Comparison of ENCODE assay signal across 21 mouse cellular contexts in genomic region chr17:28277721-28278120, GRCm38 (mm10). TPM values are rescaled to one million over a fixed set of nuclear protein-coding genes. Genes with fewer than 3 reads are reported as not detected.
DNase-seq lines count a peak whose midpoint lies in the region; ATAC-seq and TF ChIP-seq lines count a peak whose summit lies in the region.
"Had no signal": no experiment of that assay in that cellular context is flagged by ENCODE, and none has a peak within 500 bp of the region (broad histone marks: within the 10 kb centered on the region; RNA-seq: fewer than 3 reads in every experiment).

No protein-coding gene starts in this region.

- H3K4me1 ChIP-seq in midbrain, embryonic 10.5 days = peaks cover 39% of the 10 kb centered on the region
- peaks cover 27% of the 10 kb centered on the region for H3K4me1 ChIP-seq in midbrain, embryonic 13.5 days (replicated peaks)

- no peak for TF ChIP-seq CTCF in layer of hippocampus, adult 2 months (conservative IDR thresholded peaks at IDR 0.05)

- DNase-seq in cerebellum, postnatal 10 days = peak; percentile 72 to 79
- no peak for DNase-seq in cerebellum, adult 11-12 months
- peak; percentile 48 for DNase-seq in left cerebral cortex, postnatal 4 days
- DNase-seq in left cerebral cortex, postnatal 10 days (ENCODE audit: extremely low spot score in 1 of 2, low spot score in 2 of 2) = no peak
- no peak for DNase-seq in midbrain, embryonic 10.5 days (ENCODE audit: low spot score)
- no peak for DNase-seq in layer of hippocampus, adult 2 months (ENCODE audit: low spot score in 2 of 2)
- DNase-seq: adrenal gland, postnatal 10 days; gastrocnemius, postnatal 25 days; kidney, adult 9 months; kidney, postnatal 25 days had no signal

- no peaks in the 10 kb centered on the region for H3K36me3 ChIP-seq in midbrain, embryonic 10.5 days
- no peaks in the 10 kb centered on the region for H3K36me3 ChIP-seq in midbrain, embryonic 13.5 days
- H3K36me3 ChIP-seq: embryonic facial prominence, embryonic 12.5 days; hindbrain, embryonic 10.5 days; limb, embryonic 12.5 days; stomach, embryonic 15.5 days had no signal

- H3K9me3 ChIP-seq in midbrain, embryonic 10.5 days (replicated peaks) = no peaks in the 10 kb centered on the region
- no peaks in the 10 kb centered on the region for H3K9me3 ChIP-seq in midbrain, embryonic 13.5 days
- H3K9me3 ChIP-seq: embryonic facial prominence, embryonic 12.5 days; hindbrain, embryonic 10.5 days; limb, embryonic 12.5 days; stomach, embryonic 15.5 days had no signal

- ATAC-seq in midbrain, embryonic 13.5 days = no peak
- ATAC-seq: activated CD4-positive, CD25-positive, alpha-beta regulatory T cell, adult 4 months; CD4-positive, CD25-positive, alpha-beta regulatory T cell, adult 4 months; forebrain, embryonic 16.5 days; Patski had no signal

- H3K27ac ChIP-seq in midbrain, embryonic 10.5 days (replicated peaks) = peak overlapping the region; percentile 42; the same call in 1 of the 2 replicates
- H3K27ac ChIP-seq in midbrain, embryonic 13.5 days = no peak overlapping the region
- no peak overlapping the region for H3K27ac ChIP-seq in layer of hippocampus, adult 2 months
- H3K27ac ChIP-seq: embryonic facial prominence, embryonic 12.5 days; hindbrain, embryonic 10.5 days; left cerebral cortex, adult 2 months; limb, embryonic 12.5 days; stomach, embryonic 15.5 days had no signal

- no peak overlapping the region for H3K4me2 ChIP-seq in midbrain, embryonic 13.5 days (replicated peaks)
- H3K4me2 ChIP-seq: embryonic facial prominence, embryonic 12.5 days; limb, embryonic 12.5 days; stomach, embryonic 15.5 days had no signal

- WGBS in midbrain, embryonic 10.5 days = 76% methylated on average over 10 of the region's 10 CpGs
- WGBS in midbrain, embryonic 13.5 days = 77% methylated on average over 10 of the region's 10 CpGs

- H3K27me3 ChIP-seq in midbrain, embryonic 10.5 days (ENCODE audit: low read depth, poor library complexity, severe bottlenecking) = no peaks in the 10 kb centered on the region
- no peaks in the 10 kb centered on the region for H3K27me3 ChIP-seq in midbrain, embryonic 13.5 days
- H3K27me3 ChIP-seq: embryonic facial prominence, embryonic 12.5 days; limb, embryonic 12.5 days; Patski; stomach, embryonic 15.5 days had no signal

- H3K9ac ChIP-seq in midbrain, embryonic 13.5 days (replicated peaks) = no peak overlapping the region
- H3K9ac ChIP-seq: embryonic facial prominence, embryonic 12.5 days; limb, embryonic 12.5 days; stomach, embryonic 15.5 days had no signal

- intact Hi-C loops in left cerebral cortex, postnatal 4 days (cut with DNase I) = no loop called here
- intact Hi-C loops in left cerebral cortex, postnatal 10 days (cut with DNase I) = no loop called here

- H3K4me3 ChIP-seq in midbrain, embryonic 10.5 days = no peak overlapping the region
- no peak overlapping the region for H3K4me3 ChIP-seq in midbrain, embryonic 13.5 days (replicated peaks)
- no peak overlapping the region for H3K4me3 ChIP-seq in layer of hippocampus, adult 2 months
- H3K4me3 ChIP-seq: embryonic facial prominence, embryonic 12.5 days; erythroblast, embryonic 14.5 days; hindbrain, embryonic 10.5 days; left cerebral cortex, adult 2 months; limb, embryonic 12.5 days; stomach, embryonic 15.5 days had no signal

RNA-seq across cellular contexts. Expression of gene Fance, which starts 35.6 kb away (rescaled TPM):
- 10 to 100 TPM; 28.9 to 29.0 TPM for total RNA-seq in left cerebral cortex, postnatal 4 days (2021)
- total RNA-seq in left cerebral cortex, postnatal 10 days (2021) = 10 to 100 TPM; 32.2 to 33.3 TPM
- polyA plus RNA-seq in midbrain, embryonic 10.5 days (2016; fragmentation: Nextera tagmentation; extraction: Ambion mirVana) = 28.2 and 30.8 TPM in 2 replicates
- 20.2 and 26.9 TPM in 2 replicates for polyA plus RNA-seq in midbrain, embryonic 13.5 days (2015; fragmentation: Nextera tagmentation; extraction: Ambion mirVana)
- 10 to 100 TPM; 30.3 to 34.9 TPM for total RNA-seq in layer of hippocampus, adult 2 months (2021)

RNA-seq across cellular contexts. Expression of gene Ppard, which starts 45.2 kb away (rescaled TPM):
- total RNA-seq in left cerebral cortex, postnatal 4 days (2021) = 10 to 100 TPM; 17.4 to 19.0 TPM
- 10 to 100 TPM; 19.4 to 23.8 TPM for total RNA-seq in left cerebral cortex, postnatal 10 days (2021)
- polyA plus RNA-seq in midbrain, embryonic 10.5 days (2016; fragmentation: Nextera tagmentation; extraction: Ambion mirVana) = 1.5 and 1.7 TPM in 2 replicates
- 0.84 and 1.4 TPM in 2 replicates for polyA plus RNA-seq in midbrain, embryonic 13.5 days (2015; fragmentation: Nextera tagmentation; extraction: Ambion mirVana)
- 10 to 100 TPM; 22.1 to 23.0 TPM for total RNA-seq in layer of hippocampus, adult 2 months (2021)

RNA-seq across cellular contexts. Expression of gene Rpl10a, which starts 50.5 kb away (rescaled TPM):
- total RNA-seq in left cerebral cortex, postnatal 4 days (2021) = 100 to 1,000 TPM; 646 to 664 TPM
- 100 to 1,000 TPM; 454 to 468 TPM for total RNA-seq in left cerebral cortex, postnatal 10 days (2021)
- polyA plus RNA-seq in midbrain, embryonic 10.5 days (2016; fragmentation: Nextera tagmentation; extraction: Ambion mirVana) = 426 and 489 TPM in 2 replicates
- polyA plus RNA-seq in midbrain, embryonic 13.5 days (2015; fragmentation: Nextera tagmentation; extraction: Ambion mirVana) = 382 and 387 TPM in 2 replicates
- total RNA-seq in layer of hippocampus, adult 2 months (2021) = 100 to 1,000 TPM; 345 to 350 TPM

Comparison
In these comparisons a context has a peak if more than half of its experiments do, and no peak if none do; other contexts are left out.
1. DNase-seq: peak in cerebellum, postnatal 10 days (2 of 2) and left cerebral cortex, postnatal 4 days (single experiment); none in cerebellum, adult 11-12 months (single experiment), left cerebral cortex, postnatal 10 days (0 of 2), midbrain, embryonic 10.5 days (single experiment) and layer of hippocampus, adult 2 months (0 of 2).